Mouse (Mus musculus) heart, adult 11 months (tissue): ENCODE data around the gene Stk26.

Source experiments
- DNase-seq: peaks from one replicate; pipeline ENCODE4 v3.0.0; 2022

Stk26 gene

GRCm38 (mm10) chrX:50926893-50927545 lies 86.2 kb downstream of the Stk26 start:
- DNase-seq = no peak

- DNase-seq = no peak
Observed at GRCm38 (mm10) chrX:50930309-50930708, 89.5 kb downstream of the Stk26 start.

DNA sequence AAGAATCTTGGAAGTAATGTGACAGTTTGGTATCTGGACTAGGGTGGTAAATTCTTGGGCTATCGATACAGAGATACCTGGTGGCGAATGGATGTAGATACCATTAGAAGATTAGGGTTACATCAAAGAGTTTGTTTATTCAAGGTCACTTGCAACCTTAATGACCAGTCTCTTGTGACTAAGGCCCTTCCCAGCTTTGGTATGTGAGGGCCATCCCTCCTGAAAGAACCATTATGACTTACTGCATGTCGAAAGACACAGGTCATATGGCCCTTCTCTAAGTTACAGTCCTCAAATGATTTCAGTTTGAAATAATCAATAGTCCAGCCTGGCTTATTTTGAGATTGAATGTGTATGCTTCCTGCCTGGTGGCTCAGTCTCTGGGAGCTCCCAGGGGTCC lies 96.3 kb downstream of the Stk26 start:
- no peak for DNase-seq

GRCm38 (mm10) chrX:50942610-50943009 lies 101.8 kb downstream of the Stk26 start, which contains the start of gene Frmd7:
TSS of gene Frmd7 (minus strand) at chrX:50942710.
- no peak for DNase-seq
